Mouse (Mus musculus) megakaryocyte, embryonic 14.5 days (primary cell): ENCODE measurements around the gene Stam.
"Not testable (repeated sequence)": the region's sequence is repeated elsewhere in the genome, so short reads cannot be mapped to it uniquely, and the experiment has no call there.

Experiments used
- FLI1 ChIP-seq: IDR thresholded peaks from 2 replicates; pipeline ENCODE4 v1.6.1; 2012; ENCODE audit warnings: low read length, inconsistent platforms, mixed read lengths
- GATA1 ChIP-seq: IDR thresholded peaks from 3 replicates; pipeline ENCODE4 v1.6.1; 2012; ENCODE audit warnings: mixed read lengths, low read length, inconsistent platforms, borderline replicate concordance

- not testable (repeated sequence) for TF ChIP-seq GATA1, FLI1
Observed at GRCm38 (mm10) chr2:14078527-14078926, 4.6 kb downstream of the Stam start.
